Mouse (Mus musculus): ENCODE measurements around the gene Abcb1a.

DNA sequence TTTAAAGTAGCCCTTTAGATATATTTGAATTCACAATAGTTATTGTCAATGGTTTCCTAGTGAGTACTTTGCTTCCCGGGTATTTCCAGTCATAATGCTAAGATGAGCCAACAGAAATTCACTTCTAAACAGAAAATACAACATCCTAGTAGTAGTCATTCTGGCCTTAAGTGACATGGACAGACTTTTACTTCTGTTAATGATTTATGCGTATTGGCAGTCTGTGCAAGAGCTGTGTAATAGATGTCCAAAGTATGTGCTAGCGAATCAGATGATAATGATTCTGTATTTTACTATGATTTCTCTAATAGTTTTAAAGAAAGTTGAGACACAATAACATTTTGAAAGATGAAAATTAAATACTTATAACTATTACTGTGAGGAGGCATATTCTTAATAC lies 23.8 kb downstream of the Abcb1a start:
- TF ChIP-seq POLR2A (IDR thresholded peaks at IDR 0.05; ENCODE audit: insufficient read depth, low read depth, low read length) (no peak), CTCF (IDR thresholded peaks at IDR 0.05) (no peak), EP300 (IDR thresholded peaks at IDR 0.05; ENCODE audit: insufficient read depth, low read depth, low read length) (no peak)

All from heart, adult 2 months (tissue).